In the genomic region with DNA sequence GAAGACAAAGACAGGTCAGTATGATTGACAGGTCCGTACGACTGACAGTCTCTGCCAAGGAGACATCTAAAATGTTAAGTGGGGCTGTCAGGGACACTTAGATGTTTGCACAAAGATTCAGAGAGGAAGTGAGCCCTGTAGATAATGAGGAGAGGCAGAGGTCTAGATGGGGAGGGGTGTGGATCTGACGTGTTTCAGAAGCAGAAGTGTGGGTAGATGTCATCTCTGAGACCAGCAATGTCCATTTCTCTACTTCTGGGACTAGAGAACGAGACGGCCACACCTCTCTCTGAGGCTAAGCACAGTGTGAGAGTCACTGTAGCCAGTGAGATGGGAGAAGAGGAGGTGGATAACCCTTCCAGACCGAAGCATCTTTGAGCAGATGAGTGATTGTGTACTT, we compare ENCODE assay signal across 23 mouse cellular contexts. TPM values are rescaled to one million over a fixed set of nuclear protein-coding genes. Genes with fewer than 3 reads are reported as not detected.
DNase-seq lines count a peak whose midpoint lies in the region; ATAC-seq and TF ChIP-seq lines count a peak whose summit lies in the region.
"Had no signal": no experiment of that assay in that cellular context is flagged by ENCODE, and none has a peak within 500 bp of the region (broad histone marks: within the 10 kb centered on the region; RNA-seq: fewer than 3 reads in every experiment).

No protein-coding gene starts in this region.

- peaks cover 12% of the 10 kb centered on the region for H3K9me3 ChIP-seq in CH12.LX (replicated peaks; ENCODE audit: low read length)
- H3K9me3 ChIP-seq in hindbrain, embryonic 10.5 days, result 0 out of 2 replicates have a peak, but pooled peaks cover 4% of the 10 kb centered on the region
- no peaks in the 10 kb centered on the region for H3K9me3 ChIP-seq in forebrain, embryonic 11.5 days (ENCODE audit: control insufficient read depth, low read length)
- H3K9me3 ChIP-seq: embryonic facial prominence, embryonic 15.5 days; forebrain, embryonic 10.5 days; forebrain, embryonic 15.5 days; heart, embryonic 10.5 days; heart, embryonic 15.5 days had no signal

- 0 out of 2 replicates have a peak, but pooled peaks cover 2% of the 10 kb centered on the region for H3K79me2 ChIP-seq in CH12.LX (replicated peaks; ENCODE audit: control insufficient read depth, extremely low read depth, insufficient read depth, poor library complexity, severe bottlenecking)

- WGBS in hindbrain, embryonic 10.5 days, result 89% methylated on average over 6 of the region's 6 CpGs
- 87% methylated on average over 6 of the region's 6 CpGs for WGBS in forebrain, embryonic 11.5 days

- peaks cover 46 to 83% of the 10 kb centered on the region in 2 experiments for H3K4me1 ChIP-seq in CH12.LX (ENCODE audit: control insufficient read depth in 1 of 2, insufficient read depth in 2 of 2)
- peaks cover 9% of the 10 kb centered on the region for H3K4me1 ChIP-seq in hindbrain, embryonic 10.5 days (replicated peaks)
- H3K4me1 ChIP-seq in forebrain, embryonic 11.5 days (replicated peaks; ENCODE audit: control insufficient read depth, insufficient read depth, low read length), result no peaks in the 10 kb centered on the region
- H3K4me1 ChIP-seq: forebrain, embryonic 15.5 days had no signal

- H3K36me3 ChIP-seq in CH12.LX (replicated peaks in 1 of 2; ENCODE audit: control insufficient read depth in 1 of 2, insufficient read depth in 1 of 2, low read length in 1 of 2), result no peaks in the 10 kb centered on the region
- H3K36me3 ChIP-seq in hindbrain, embryonic 10.5 days, result no peaks in the 10 kb centered on the region
- H3K36me3 ChIP-seq in forebrain, embryonic 11.5 days (ENCODE audit: control insufficient read depth, insufficient read depth, low read length), result no peaks in the 10 kb centered on the region
- H3K36me3 ChIP-seq: embryonic facial prominence, embryonic 15.5 days; forebrain, embryonic 10.5 days; forebrain, embryonic 15.5 days; heart, embryonic 10.5 days; heart, embryonic 15.5 days had no signal

- peak; percentile 69 for ATAC-seq in granulocyte monocyte progenitor cell, adult 5-6 weeks (replicated peaks; ENCODE audit: poor library complexity, severe bottlenecking)
- peak; percentile 74 for ATAC-seq in monocyte, adult 5-6 weeks (replicated peaks; ENCODE audit: insufficient number of reproducible peaks, low FRiP score, low TSS enrichment, poor library complexity, severe bottlenecking)
- ATAC-seq in forebrain, embryonic 11.5 days (replicated peaks; ENCODE audit: low FRiP score), result no peak
- ATAC-seq: CD4-positive, CD25-positive, alpha-beta regulatory T cell, adult 4 months; forebrain, embryonic 15.5 days had no signal

- peak; percentile 62 for TF ChIP-seq POLR2A in CH12.LX (IDR thresholded peaks at IDR 0.05; ENCODE audit: low read depth, low read length)

- no peak; the same call in 1 of the 2 replicates for TF ChIP-seq RAD21 in CH12.LX (IDR thresholded peaks at IDR 0.05; ENCODE audit: low read depth, low read length)

- H3K9ac ChIP-seq in CH12.LX (ENCODE audit: insufficient read depth, low read depth), result peak overlapping the region; percentile 64
- no peak overlapping the region for H3K9ac ChIP-seq in forebrain, embryonic 11.5 days (ENCODE audit: low read length)
- H3K9ac ChIP-seq: embryonic facial prominence, embryonic 15.5 days; forebrain, embryonic 15.5 days; heart, embryonic 15.5 days; hindbrain, embryonic 14.5 days had no signal

- H3K27me3 ChIP-seq in CH12.LX (replicated peaks), result no peaks in the 10 kb centered on the region
- no peaks in the 10 kb centered on the region for H3K27me3 ChIP-seq in hindbrain, embryonic 10.5 days (ENCODE audit: insufficient read depth, poor library complexity, severe bottlenecking)
- no peaks in the 10 kb centered on the region for H3K27me3 ChIP-seq in forebrain, embryonic 11.5 days (ENCODE audit: control insufficient read depth, insufficient read depth, low read length)
- H3K27me3 ChIP-seq: embryonic facial prominence, embryonic 15.5 days; forebrain, embryonic 15.5 days had no signal

- H3K27ac ChIP-seq in CH12.LX (ENCODE audit: insufficient read depth, low read depth), result peak overlapping the region; percentile 99
- H3K27ac ChIP-seq in hindbrain, embryonic 10.5 days, result no peak overlapping the region
- no peak overlapping the region for H3K27ac ChIP-seq in forebrain, embryonic 11.5 days (ENCODE audit: low read depth, low read length)
- H3K27ac ChIP-seq: embryonic facial prominence, embryonic 15.5 days; forebrain, embryonic 10.5 days; forebrain, embryonic 15.5 days; heart, embryonic 10.5 days; heart, embryonic 15.5 days; hindbrain, embryonic 14.5 days had no signal

- TF ChIP-seq CTCF in CH12.LX (conservative IDR thresholded peaks at IDR 0.05 in 1 of 2, IDR thresholded peaks at IDR 0.05 in 1 of 2; ENCODE audit: low read depth in 2 of 2, low read length in 2 of 2), result no peak

- H3K4me2 ChIP-seq in CH12.LX (ENCODE audit: insufficient read depth, low read depth, poor library complexity, severe bottlenecking), result peak overlapping the region; percentile 35
- no peak overlapping the region for H3K4me2 ChIP-seq in forebrain, embryonic 11.5 days (ENCODE audit: low read depth, low read length, severe bottlenecking)
- H3K4me2 ChIP-seq: embryonic facial prominence, embryonic 15.5 days; forebrain, embryonic 15.5 days; heart, embryonic 15.5 days; hindbrain, embryonic 14.5 days had no signal

- peak; percentile 78 for TF ChIP-seq EP300 in CH12.LX (IDR thresholded peaks at IDR 0.05; ENCODE audit: low read length)

- dilution Hi-C loops in CH12.LX (cut with MboI; ENCODE audit: extremely low pct_ligation_motif_present, extremely low pct_unique_long_range_greater_than_20kb, low sequenced_read_pairs), result no loop called here

- H3K4me3 ChIP-seq in CH12.LX (replicated peaks in 1 of 3; ENCODE audit: low read depth in 2 of 3, low read length in 2 of 3, poor library complexity in 1 of 3), result peak overlapping the region in 2 of 3 experiments; percentile 10 to 25
- no peak overlapping the region for H3K4me3 ChIP-seq in hindbrain, embryonic 10.5 days
- H3K4me3 ChIP-seq in forebrain, embryonic 11.5 days (ENCODE audit: low read depth, low read length), result no peak overlapping the region
- H3K4me3 ChIP-seq: embryonic facial prominence, embryonic 15.5 days; erythroblast, embryonic 14.5 days; forebrain, embryonic 10.5 days; forebrain, embryonic 15.5 days; heart, embryonic 10.5 days; heart, embryonic 15.5 days had no signal

- peak; percentile 75 for DNase-seq in A20 (ENCODE audit: low read depth, low spot score)
- DNase-seq in CH12.LX (ENCODE audit: extremely low read depth), result peak; percentile 84
- no peak for DNase-seq in hindbrain, embryonic 10.5 days (ENCODE audit: low spot score)
- DNase-seq in forebrain, embryonic 11.5 days (ENCODE audit: low spot score), result no peak
- DNase-seq in adrenal gland, postnatal 4 days (ENCODE audit: low spot score in 2 of 2), result no peak
- DNase-seq: adrenal gland, postnatal 10 days; cerebellum, adult 11-12 months; cerebellum, adult 9-11 months; cerebellum, postnatal 36 days; embryo, embryonic 11 days; gastrocnemius, postnatal 36 days; heart, adult 18-20 months; heart, postnatal 14 days had no signal

- in situ Hi-C loops in CH12.LX (cut with MboI; ENCODE audit: low pct_ligation_motif_present, low pct_unique_long_range_greater_than_20kb, low sequenced_read_pairs), result no loop called here

TF ChIP-seq in CH12.LX, 34 proteins besides CTCF, POLR2A, EP300 and RAD21 (continues in another document):
- TF ChIP-seq USF2 (conservative IDR thresholded peaks at IDR 0.05; ENCODE audit: low read depth, low read length), result no peak
- TF ChIP-seq HCFC1 (IDR thresholded peaks at IDR 0.05; ENCODE audit: low read depth, low read length), result peak; percentile 44; the same call in 1 of the 2 replicates
- TF ChIP-seq MAX (IDR thresholded peaks at IDR 0.05; ENCODE audit: low read length), result 0 out of 2 replicates have a peak, but pooled peaks have one; percentile 10
- TF ChIP-seq E2F4 (IDR thresholded peaks at IDR 0.05; ENCODE audit: insufficient replicate concordance, low read depth, low read length), result no peak
- TF ChIP-seq ETS1 (conservative IDR thresholded peaks at IDR 0.05; ENCODE audit: low read depth, low read length), result peak; percentile 62
- TF ChIP-seq SIN3A (IDR thresholded peaks at IDR 0.05; ENCODE audit: low read length), result peak; percentile 73
- no peak for TF ChIP-seq ZC3H11A (IDR thresholded peaks at IDR 0.05; ENCODE audit: low read depth, low read length)
- TF ChIP-seq MYC (IDR thresholded peaks at IDR 0.05; ENCODE audit: low read depth, low read length), result 0 out of 2 replicates have a peak, but pooled peaks have one; percentile 32
- TF ChIP-seq PAX5 (IDR thresholded peaks at IDR 0.05; ENCODE audit: low read length), result no peak
- peak; percentile 74 for TF ChIP-seq MAZ (IDR thresholded peaks at IDR 0.05; ENCODE audit: low read depth, low read length)
- no peak for TF ChIP-seq KAT2A (IDR thresholded peaks at IDR 0.05; ENCODE audit: insufficient replicate concordance, low read length)
- no peak for TF ChIP-seq NELFE (IDR thresholded peaks at IDR 0.05; ENCODE audit: low read depth, low read length)
- peak; percentile 58; the same call in 1 of the 2 replicates for TF ChIP-seq MXI1 (IDR thresholded peaks at IDR 0.05; ENCODE audit: low read depth, low read length)
- peak; percentile 29; the same call in 1 of the 2 replicates for TF ChIP-seq MEF2A (IDR thresholded peaks at IDR 0.05; ENCODE audit: borderline replicate concordance, low read depth, low read length)

RNA-seq across cellular contexts. Expression of a gene that starts 28.2 kb away (rescaled TPM):
- total RNA-seq in CH12.LX (2012; rRNA removed) (2.6 and 4.6 TPM in 2 replicates), CH12.LX (2014; rRNA removed) (8.3 and 9.0 TPM in 2 replicates)
- polyA plus RNA-seq in CH12.LX (2012; ENCODE audit: insufficient read length, low read depth), result 12.1 and 12.8 TPM in 2 replicates
- 0.58 and 7.0 TPM in 2 replicates for total RNA-seq in granulocyte monocyte progenitor cell, adult 5-6 weeks (2014; fragmentation: Nextera tagmentation)
- total RNA-seq in granulocyte monocyte progenitor cell, adult 5-6 weeks (2017), result 0.52 and 1.2 TPM in 2 replicates
- total RNA-seq in monocyte, adult 5-6 weeks (2017), result 7.8 to 44.8 TPM (median 28.4 TPM) in 3 replicates
- polyA plus RNA-seq in hindbrain, embryonic 10.5 days (2016; fragmentation: Nextera tagmentation; extraction: Ambion mirVana), result not detected in 2 replicates
- not detected in 2 replicates for polyA plus RNA-seq in forebrain, embryonic 11.5 days (2014; fragmentation: Nextera tagmentation; extraction: Ambion mirVana)
- 1,000 to 10,000 TPM; 2,307 to 2,341 TPM for total RNA-seq in adrenal gland, postnatal 4 days (2021)
- total RNA-seq: gastrocnemius, postnatal 36 days; heart, adult 18-20 months had no signal
- polyA plus RNA-seq: CD4-positive, CD25-positive, alpha-beta regulatory T cell, adult 4 months; forebrain, embryonic 10.5 days had no signal

RNA-seq across cellular contexts. Expression of a gene that starts 38.1 kb away (rescaled TPM):
- 113 and 181 TPM in 2 replicates for total RNA-seq in CH12.LX (2012; rRNA removed)
- 78.2 and 88.6 TPM in 2 replicates for total RNA-seq in CH12.LX (2014; rRNA removed)
- polyA plus RNA-seq in CH12.LX (2012; ENCODE audit: insufficient read length, low read depth), result 81.9 and 89.4 TPM in 2 replicates
- 0.51 TPM in 1 of 2 replicates, not detected in the other for total RNA-seq in granulocyte monocyte progenitor cell, adult 5-6 weeks (2014; fragmentation: Nextera tagmentation)
- total RNA-seq in granulocyte monocyte progenitor cell, adult 5-6 weeks (2017), result 0.26 TPM in 1 of 2 replicates, not detected in the other
- 0.49 to 16.6 TPM (median 13.2 TPM) in 3 replicates for total RNA-seq in monocyte, adult 5-6 weeks (2017)
- polyA plus RNA-seq in hindbrain, embryonic 10.5 days (2016; fragmentation: Nextera tagmentation; extraction: Ambion mirVana), result 0.71 and 1.6 TPM in 2 replicates
- polyA plus RNA-seq in forebrain, embryonic 11.5 days (2014; fragmentation: Nextera tagmentation; extraction: Ambion mirVana), result 0.52 and 1.3 TPM in 2 replicates
- total RNA-seq in adrenal gland, postnatal 4 days (2021), result 10 to 100 TPM; 15.1 to 16.1 TPM
- polyA plus RNA-seq: CD4-positive, CD25-positive, alpha-beta regulatory T cell, adult 4 months had no signal

Comparison
In these comparisons a context has a peak if more than half of its experiments do, and no peak if none do; other contexts are left out.
1. DNase-seq: peak in A20 (single experiment) and CH12.LX (single experiment); none in hindbrain, embryonic 10.5 days (single experiment), forebrain, embryonic 11.5 days (single experiment) and adrenal gland, postnatal 4 days (0 of 2).
2. H3K4me3 ChIP-seq: peak in CH12.LX (2 of 3); none in hindbrain, embryonic 10.5 days (single experiment) and forebrain, embryonic 11.5 days (single experiment).
3. RNA of a gene that starts 28.2 kb away (total RNA-seq): 2,307 to 2,341 TPM in adrenal gland, postnatal 4 days; 7.8 to 44.8 TPM in monocyte, adult 5-6 weeks, 2.6 to 9.0 TPM in CH12.LX and 0.52 to 7.0 TPM in granulocyte monocyte progenitor cell, adult 5-6 weeks; every median in the first group is over 10 times any median in the second.